Mouse (Mus musculus) v-Abl transformed pro-B cells (cell line): ENCODE measurements around the gene Gm20873.
"Not testable (repeated sequence)": the region's sequence is repeated elsewhere in the genome, so short reads cannot be mapped to it uniquely, and the experiment has no call there.

Source experiments
- in situ Hi-C, 2 experiments: fragments of 400-800 bp; cut with MboI; formaldehyde crosslinking; loops; one replicate each; pipeline ENCODE4 v1.15.1; 2025; ENCODE audit not compliant: unreplicated experiment in 2 of 2

Gm20873 gene

GRCm38 (mm10) chrY:6266798-6267197, at the start of gene Gm20873:
TSS of gene Gm20873 (plus strand) at chrY:6267098.
- in situ Hi-C loops = not testable (repeated sequence)

GRCm38 (mm10) chrY:6237895-6238294, 29.0 kb upstream of the Gm20873 start, which contains the start of gene Gm21746:
TSS of gene Gm21746 (minus strand) at chrY:6237995.
- in situ Hi-C loops = not testable (repeated sequence)
